In the genomic region with DNA sequence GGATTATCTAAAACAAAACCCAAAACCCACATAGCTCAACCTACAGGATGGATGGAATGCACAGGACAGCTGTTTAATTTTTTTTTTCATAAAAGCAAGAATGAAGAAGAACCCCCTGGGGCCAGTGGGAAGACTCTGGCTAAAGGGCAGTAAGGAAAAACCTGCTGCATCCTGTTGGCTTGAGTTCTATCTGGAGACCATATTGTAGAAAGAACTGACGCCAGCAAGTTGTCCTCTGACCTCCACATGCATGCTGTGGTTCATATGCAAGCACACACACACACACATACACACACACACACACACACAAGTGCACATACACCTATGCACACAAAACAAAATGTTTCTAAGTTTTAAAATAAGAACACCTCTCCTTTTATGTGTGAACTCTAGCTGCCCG, we compare ENCODE assay signal across 26 mouse cellular contexts. TPM values are rescaled to one million over a fixed set of nuclear protein-coding genes. Genes with fewer than 3 reads are reported as not detected.
"Had no signal": no experiment of that assay in that cellular context is flagged by ENCODE, and none has a peak within 500 bp of the region (broad histone marks: within the 10 kb centered on the region; RNA-seq: fewer than 3 reads in every experiment).

No protein-coding gene starts in this region.

- H3K27ac ChIP-seq: heart, adult 2 months; heart, embryonic 13.5 days; heart, embryonic 15.5 days; hindbrain, embryonic 13.5 days; hindbrain, embryonic 15.5 days; hindbrain, postnatal 0 days; kidney, embryonic 15.5 days; kidney, postnatal 0 days; limb, embryonic 13.5 days had no signal

- H3K27me3 ChIP-seq: heart, embryonic 15.5 days; hindbrain, embryonic 13.5 days; hindbrain, embryonic 15.5 days; kidney, embryonic 15.5 days; limb, embryonic 13.5 days had no signal

- H3K4me2 ChIP-seq: heart, embryonic 11.5 days; heart, embryonic 13.5 days; heart, embryonic 15.5 days; hindbrain, embryonic 13.5 days; hindbrain, embryonic 15.5 days; kidney, embryonic 15.5 days; limb, embryonic 13.5 days had no signal

- DNase-seq: gastrocnemius, postnatal 14 days; gastrocnemius, postnatal 36 days; heart, adult 11 months; heart, adult 2 months; heart, postnatal 14 days; heart, postnatal 36 days; kidney, adult 11 months; kidney, adult 2 months; kidney, adult 9 months; kidney, postnatal 14 days; kidney, postnatal 36 days; layer of hippocampus, postnatal 36 days; left cerebral cortex, postnatal 4 days had no signal

- ATAC-seq: forebrain, embryonic 16.5 days; intestine, embryonic 16.5 days had no signal

- H3K4me3 ChIP-seq: heart, adult 2 months; heart, embryonic 13.5 days; heart, embryonic 15.5 days; hindbrain, embryonic 13.5 days; hindbrain, embryonic 15.5 days; kidney, embryonic 15.5 days; limb, embryonic 13.5 days had no signal

- H3K9ac ChIP-seq: heart, embryonic 13.5 days; heart, embryonic 15.5 days; hindbrain, embryonic 13.5 days; hindbrain, embryonic 15.5 days; kidney, embryonic 15.5 days; limb, embryonic 13.5 days had no signal

- H3K36me3 ChIP-seq: heart, embryonic 13.5 days; heart, embryonic 15.5 days; hindbrain, embryonic 13.5 days; hindbrain, embryonic 15.5 days; kidney, embryonic 15.5 days; limb, embryonic 13.5 days had no signal

- H3K9me3 ChIP-seq: heart, embryonic 13.5 days; heart, embryonic 15.5 days; hindbrain, embryonic 13.5 days; hindbrain, embryonic 15.5 days; kidney, embryonic 15.5 days; limb, embryonic 13.5 days had no signal

RNA-seq across cellular contexts. Expression of a gene that starts 47.7 kb away (rescaled TPM):
- polyA plus RNA-seq: gonadal fat pad, adult 2 months; heart, adult 2 months; kidney, adult 2 months; large intestine, adult 2 months had no signal
